Mouse (Mus musculus) T-helper 1 cell (primary cell): ENCODE results near the gene Col1a2.

Source experiments
- in situ Hi-C: fragments of 300-600 bp; cut with MboI, MseI; formaldehyde crosslinking; loops from one replicate; pipeline ENCODE4 v1.15.1; 2025; ENCODE audit warnings: high pct_unique_total_duplicates

The Col1a2 gene

GRCm38 (mm10) chr6:4521031-4521430, 16.4 kb downstream of the Col1a2 start:
- in situ Hi-C loops, result no loop called here

- in situ Hi-C loops, result no loop called here
Observed at GRCm38 (mm10) chr6:4528439-4528838, 23.8 kb downstream of the Col1a2 start.

- in situ Hi-C loops, result no loop called here
Observed at GRCm38 (mm10) chr6:4530986-4531385, 26.4 kb downstream of the Col1a2 start.

GRCm38 (mm10) chr6:4532898-4533297, 28.3 kb downstream of the Col1a2 start:
- in situ Hi-C loops, result no loop called here

- in situ Hi-C loops, result no loop called here
Observed at GRCm38 (mm10) chr6:4534462-4535079, 30.0 kb downstream of the Col1a2 start.

- in situ Hi-C loops, result no loop called here
Observed at GRCm38 (mm10) chr6:4541926-4542715, 37.5 kb downstream of the Col1a2 start.

GRCm38 (mm10) chr6:4544554-4544953, 39.9 kb downstream of the Col1a2 start:
- in situ Hi-C loops, result no loop called here

- in situ Hi-C loops, result no loop called here
Observed at GRCm38 (mm10) chr6:4545727-4546126, 41.1 kb downstream of the Col1a2 start.

GRCm38 (mm10) chr6:4548894-4549293, 44.3 kb downstream of the Col1a2 start:
- in situ Hi-C loops, result no loop called here

GRCm38 (mm10) chr6:4549846-4550548, 45.4 kb downstream of the Col1a2 start:
- in situ Hi-C loops, result no loop called here

- in situ Hi-C loops, result no loop called here
Observed at GRCm38 (mm10) chr6:4550549-4550915, 45.9 kb downstream of the Col1a2 start.

GRCm38 (mm10) chr6:4555366-4555765, 50.8 kb downstream of the Col1a2 start:
- in situ Hi-C loops, result no loop called here

GRCm38 (mm10) chr6:4557086-4557485, 52.5 kb downstream of the Col1a2 start:
- in situ Hi-C loops, result no loop called here

GRCm38 (mm10) chr6:4557678-4558077, 53.1 kb downstream of the Col1a2 start:
- in situ Hi-C loops, result no loop called here

- in situ Hi-C loops, result no loop called here
Observed at GRCm38 (mm10) chr6:4561156-4561555, 56.5 kb downstream of the Col1a2 start.

GRCm38 (mm10) chr6:4561621-4562020, 57.0 kb downstream of the Col1a2 start:
- in situ Hi-C loops, result no loop called here

- in situ Hi-C loops, result no loop called here
Observed at GRCm38 (mm10) chr6:4562401-4562800, 57.8 kb downstream of the Col1a2 start.

- in situ Hi-C loops, result no loop called here
Observed at GRCm38 (mm10) chr6:4563477-4563876, 58.9 kb downstream of the Col1a2 start.

GRCm38 (mm10) chr6:4570412-4570811, 65.8 kb downstream of the Col1a2 start:
- in situ Hi-C loops, result no loop called here

GRCm38 (mm10) chr6:4577756-4578155, 73.1 kb downstream of the Col1a2 start:
- in situ Hi-C loops, result no loop called here

- in situ Hi-C loops, result no loop called here
Observed at GRCm38 (mm10) chr6:4578343-4578742, 73.7 kb downstream of the Col1a2 start.

GRCm38 (mm10) chr6:4579620-4580019, 75.0 kb downstream of the Col1a2 start:
- in situ Hi-C loops, result no loop called here

GRCm38 (mm10) chr6:4583485-4583884, 78.9 kb downstream of the Col1a2 start:
- in situ Hi-C loops, result no loop called here
